Mouse (Mus musculus): ENCODE results near the gene Hoxb8.

The Hoxb8 gene

GRCm38 (mm10) chr11:96281855-96282570 lies at the start of gene Hoxb8:
Hoxb8 (plus strand) TSS chr11:96281905.
- no peak for DNase-seq (ENCODE audit: low read depth, low spot score)

- peak; percentile 66 for DNase-seq (ENCODE audit: low read depth, low spot score)
Measured at GRCm38 (mm10) chr11:96234906-96235305, 46.8 kb upstream of the Hoxb8 start.

- peak; percentile 85 for DNase-seq (ENCODE audit: low read depth, low spot score)
Measured at GRCm38 (mm10) chr11:96240211-96240610, 41.5 kb upstream of the Hoxb8 start.

- DNase-seq (ENCODE audit: low read depth, low spot score), result no peak
Measured at GRCm38 (mm10) chr11:96250901-96251300, 30.8 kb upstream of the Hoxb8 start.

- no peak for DNase-seq (ENCODE audit: low read depth, low spot score)
Measured at GRCm38 (mm10) chr11:96251480-96252031, 30.1 kb upstream of the Hoxb8 start.

- DNase-seq (ENCODE audit: low read depth, low spot score), result no peak
Measured at GRCm38 (mm10) chr11:96252541-96253120, 29.1 kb upstream of the Hoxb8 start.

GRCm38 (mm10) chr11:96254221-96254620 lies 27.5 kb upstream of the Hoxb8 start:
- no peak for DNase-seq (ENCODE audit: low read depth, low spot score)

- DNase-seq (ENCODE audit: low read depth, low spot score), result no peak
Measured at GRCm38 (mm10) chr11:96255111-96255995, 26.4 kb upstream of the Hoxb8 start.

GRCm38 (mm10) chr11:96255996-96256445 lies 25.7 kb upstream of the Hoxb8 start:
- no peak for DNase-seq (ENCODE audit: low read depth, low spot score)

- no peak for DNase-seq (ENCODE audit: low read depth, low spot score)
Measured at GRCm38 (mm10) chr11:96257141-96257540, 24.6 kb upstream of the Hoxb8 start.

GRCm38 (mm10) chr11:96259038-96259437 lies 22.7 kb upstream of the Hoxb8 start:
- DNase-seq (ENCODE audit: low read depth, low spot score), result no peak

GRCm38 (mm10) chr11:96259511-96259910 lies 22.2 kb upstream of the Hoxb8 start:
- DNase-seq (ENCODE audit: low read depth, low spot score), result no peak

- peak; percentile 87 for DNase-seq (ENCODE audit: low read depth, low spot score)
Measured at GRCm38 (mm10) chr11:96260310-96260970, 21.3 kb upstream of the Hoxb8 start.

- no peak for DNase-seq (ENCODE audit: low read depth, low spot score)
Measured at GRCm38 (mm10) chr11:96261323-96261890, 20.3 kb upstream of the Hoxb8 start.

GRCm38 (mm10) chr11:96262262-96262830 lies 19.4 kb upstream of the Hoxb8 start:
- no peak for DNase-seq (ENCODE audit: low read depth, low spot score)

GRCm38 (mm10) chr11:96263636-96264389 lies 17.9 kb upstream of the Hoxb8 start:
- no peak for DNase-seq (ENCODE audit: low read depth, low spot score)

GRCm38 (mm10) chr11:96264390-96265020 lies 17.2 kb upstream of the Hoxb8 start:
- no peak for DNase-seq (ENCODE audit: low read depth, low spot score)

GRCm38 (mm10) chr11:96265954-96266353 lies 15.8 kb upstream of the Hoxb8 start:
- no peak for DNase-seq (ENCODE audit: low read depth, low spot score)

Data from 3T3-L1 (cell line).